Mouse (Mus musculus) midbrain, embryonic 14.5 days (tissue): Measurements from ENCODE around the gene 9430015G10Rik. TPM values are rescaled to one million over a fixed set of nuclear protein-coding genes. Genes with fewer than 3 reads are reported as not detected.
A peak's percentile ranks its signal among the peaks of the same experiment; 100 is the strongest.

ENCODE experiments used
- ATAC-seq: fragments of 200-750 bp; cut with Nextera tagmentation; 2 replicates; pipeline ENCODE4 v1.8.0; 2017; ENCODE audit warnings: moderate number of reproducible peaks, moderate library complexity; ENCODE audit not compliant: low FRiP score, low TSS enrichment
- DNase-seq: peaks from one replicate; pipeline ENCODE4 v3.0.0-alpha.2; 2015
- H3K27ac ChIP-seq: fragments of 300-500 bp; sonication (generic); replicated peaks from 2 replicates; pipeline ENCODE4 v1.5.1; 2014; ENCODE audit warnings: mild to moderate bottlenecking, low read depth, low read length, moderate library complexity
- H3K27me3 ChIP-seq: fragments of 300-500 bp; sonication (generic); 2 replicates; pipeline ENCODE4 v1.6.1; 2014; ENCODE audit warnings: low read length, control low read depth, mixed read lengths; ENCODE audit not compliant: control insufficient read depth, insufficient read depth
- H3K36me3 ChIP-seq: fragments of 300-500 bp; sonication (generic); 2 replicates; pipeline ENCODE4 v1.6.1; 2014; ENCODE audit warnings: low read length, control low read depth; ENCODE audit not compliant: control insufficient read depth, insufficient read depth
- H3K4me1 ChIP-seq: fragments of 300-500 bp; sonication (generic); 2 replicates; pipeline ENCODE4 v1.6.1; 2014; ENCODE audit warnings: mild to moderate bottlenecking, antibody characterized with exemption, low read length, control low read depth; ENCODE audit not compliant: control insufficient read depth, insufficient read depth
- H3K4me2 ChIP-seq: fragments of 300-500 bp; sonication (generic); 2 replicates; pipeline ENCODE4 v1.6.1; 2014; ENCODE audit warnings: mild to moderate bottlenecking, low read length, moderate library complexity
- H3K4me3 ChIP-seq: fragments of 300-500 bp; sonication (generic); replicated peaks from 2 replicates; pipeline ENCODE4 v1.5.1; 2014; ENCODE audit warnings: low read depth, low read length
- H3K9ac ChIP-seq: fragments of 300-500 bp; sonication (generic); replicated peaks from 2 replicates; pipeline ENCODE4 v1.6.1; 2014; ENCODE audit warnings: mild to moderate bottlenecking, low read length, moderate library complexity
- H3K9me3 ChIP-seq: fragments of 300-500 bp; sonication (generic); 2 replicates; pipeline ENCODE4 v1.6.1; 2016; ENCODE audit warnings: low read length, control low read depth, mixed read lengths; ENCODE audit not compliant: control insufficient read depth
- WGBS: fragments of 180-500 bp; shearing (Covaris S2); extraction: QIAGEN DNeasy Blood & Tissue Kit; methylation state at CpG from one replicate; pipeline ENCODE4 v1.1.7; 2014; 5-methylcytosine and 5-hydroxymethylcytosine counted together
- polyA plus RNA-seq: library from polyadenylated mRNA; unstranded; fragments of >200 nt; fragmentation: Nextera tagmentation; extraction: Ambion mirVana; gene quantifications from 2 replicates; pipeline ENCODE4 v1.2.1, GENCODE M21; 2014

9430015G10Rik gene
- 26.1 and 32.8 TPM in 2 replicates for polyA plus RNA-seq

DNA sequence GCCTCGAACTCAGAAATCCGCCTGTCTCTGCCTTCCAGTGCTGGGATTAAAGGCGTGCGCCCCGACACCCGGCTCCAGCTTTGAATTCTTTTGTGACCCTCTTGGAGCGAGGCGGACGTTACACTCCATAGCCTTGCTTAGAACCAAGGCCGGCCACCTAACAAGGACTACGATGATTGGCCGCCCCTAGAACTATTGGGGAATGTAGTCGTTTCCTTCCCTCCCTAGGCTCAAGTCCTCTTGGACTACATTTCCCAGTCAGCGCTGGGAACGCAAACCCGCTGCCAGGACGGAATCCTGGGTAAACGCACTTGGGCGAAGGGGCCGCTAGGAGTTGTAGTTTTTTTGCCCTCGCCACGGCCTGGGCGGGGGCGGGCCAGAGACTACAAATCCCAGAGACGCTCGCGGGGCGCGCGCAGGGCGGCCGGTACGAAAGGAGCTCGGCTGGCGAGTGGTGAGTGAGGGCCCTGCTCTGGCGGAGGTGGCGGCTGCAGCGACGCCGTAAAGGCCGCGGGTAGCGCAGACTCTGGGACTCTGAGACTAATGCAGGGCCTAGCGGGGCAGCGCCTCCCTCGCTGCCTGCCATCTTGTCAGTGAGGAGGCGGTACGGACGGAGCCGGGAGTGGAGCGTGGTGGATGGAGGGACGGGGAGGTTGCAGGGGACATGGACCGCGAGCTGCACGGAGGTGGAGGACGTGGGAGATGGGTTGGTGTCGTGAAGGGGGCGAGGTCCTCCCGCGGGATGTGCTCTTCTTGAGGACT, at the start of gene 9430015G10Rik:
Gene 9430015G10Rik (plus strand): TSS at position 413 of the 762 bp plus-strand sequence.
- Histone ChIP-seq H3K9ac (peak within 1 kb of the TSS; percentile 78), H3K27ac (peak within 1 kb of the TSS; percentile 88), H3K4me1 (0 out of 2 replicates have a peak, but pooled peaks cover 4% of the 10 kb centered on the region), H3K4me3 (peak within 1 kb of the TSS; percentile 74), H3K4me2 (peak within 1 kb of the TSS; percentile 68), H3K36me3 (no peaks in the 10 kb centered on the region), H3K9me3 (no peaks in the 10 kb centered on the region), H3K27me3 (no peaks in the 10 kb centered on the region)
- WGBS, result under 1% methylated on average over 60 of the region's 60 CpGs
- DNase-seq (peak; percentile 99), ATAC-seq (peak; percentile 98)

DNA sequence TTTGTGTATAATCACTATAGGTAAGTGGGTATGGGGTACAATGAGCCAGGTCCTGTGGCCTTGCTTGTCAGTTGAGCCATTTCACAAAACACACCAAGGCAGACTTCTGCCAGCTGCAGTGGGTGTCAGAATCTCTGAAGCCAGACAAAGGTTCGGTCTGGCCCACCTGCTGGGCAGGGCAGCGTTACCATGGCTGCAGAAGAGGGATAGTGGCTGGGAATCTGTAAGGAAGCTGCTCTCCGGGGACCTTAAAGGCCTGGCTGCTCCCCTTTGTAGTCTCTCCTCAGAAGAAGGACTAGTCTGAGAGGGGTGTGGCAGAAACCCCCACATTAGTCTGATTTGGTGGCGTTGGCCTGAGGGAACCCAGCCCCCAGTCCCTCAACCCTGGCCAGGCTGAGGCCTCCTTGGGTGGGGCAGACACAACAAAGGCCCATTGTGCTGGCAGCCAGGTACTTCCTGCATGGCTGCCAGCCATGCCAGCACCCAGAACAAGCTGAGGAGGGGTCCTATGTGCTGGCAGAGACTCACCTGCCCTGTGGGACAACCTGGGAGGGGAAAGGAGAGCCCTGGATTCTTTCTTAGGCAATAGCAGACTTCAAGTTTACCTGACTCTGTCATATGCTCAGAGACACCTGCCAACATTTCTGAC, 45.8 kb upstream of the 9430015G10Rik start:
- H3K27me3 ChIP-seq, result no peaks in the 10 kb centered on the region
- H3K27ac ChIP-seq, result peak overlapping the region; percentile 32; the same call in 1 of the 2 replicates
- H3K4me3 ChIP-seq, result no peak overlapping the region
- peaks cover 6% of the 10 kb centered on the region; the same call in 1 of the 2 replicates for H3K4me1 ChIP-seq
- H3K36me3 ChIP-seq, result no peaks in the 10 kb centered on the region
- ATAC-seq, result no peak
- 2% methylated on average over 4 of the region's 4 CpGs for WGBS
- DNase-seq, result peak; percentile 37
- H3K4me2 ChIP-seq, result no peak overlapping the region
- H3K9ac ChIP-seq, result no peak overlapping the region
- no peaks in the 10 kb centered on the region for H3K9me3 ChIP-seq

DNA sequence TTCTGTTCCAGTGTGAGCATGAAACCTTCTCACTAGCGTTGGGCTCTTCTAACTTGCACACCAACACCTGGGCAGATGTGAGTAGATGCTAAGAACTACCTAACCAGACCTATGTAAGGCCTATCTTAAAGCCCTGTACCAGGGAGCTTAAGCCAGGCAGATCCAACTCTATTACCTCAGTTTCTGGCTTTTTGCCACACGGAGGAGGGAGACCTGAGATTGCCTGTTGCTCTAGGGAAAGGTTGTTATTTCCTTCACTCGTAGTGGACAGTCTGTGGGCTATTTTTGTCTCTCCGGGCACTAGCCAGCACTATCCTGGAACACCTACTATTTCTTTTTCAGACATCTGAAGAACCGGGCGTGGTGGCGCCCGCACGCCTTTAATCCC, 45.3 kb upstream of the 9430015G10Rik start:
- WGBS, result 89% methylated on average over 9 of the region's 9 CpGs
- ATAC-seq, result no peak
- peaks cover 6% of the 10 kb centered on the region; the same call in 1 of the 2 replicates for H3K4me1 ChIP-seq

DNA sequence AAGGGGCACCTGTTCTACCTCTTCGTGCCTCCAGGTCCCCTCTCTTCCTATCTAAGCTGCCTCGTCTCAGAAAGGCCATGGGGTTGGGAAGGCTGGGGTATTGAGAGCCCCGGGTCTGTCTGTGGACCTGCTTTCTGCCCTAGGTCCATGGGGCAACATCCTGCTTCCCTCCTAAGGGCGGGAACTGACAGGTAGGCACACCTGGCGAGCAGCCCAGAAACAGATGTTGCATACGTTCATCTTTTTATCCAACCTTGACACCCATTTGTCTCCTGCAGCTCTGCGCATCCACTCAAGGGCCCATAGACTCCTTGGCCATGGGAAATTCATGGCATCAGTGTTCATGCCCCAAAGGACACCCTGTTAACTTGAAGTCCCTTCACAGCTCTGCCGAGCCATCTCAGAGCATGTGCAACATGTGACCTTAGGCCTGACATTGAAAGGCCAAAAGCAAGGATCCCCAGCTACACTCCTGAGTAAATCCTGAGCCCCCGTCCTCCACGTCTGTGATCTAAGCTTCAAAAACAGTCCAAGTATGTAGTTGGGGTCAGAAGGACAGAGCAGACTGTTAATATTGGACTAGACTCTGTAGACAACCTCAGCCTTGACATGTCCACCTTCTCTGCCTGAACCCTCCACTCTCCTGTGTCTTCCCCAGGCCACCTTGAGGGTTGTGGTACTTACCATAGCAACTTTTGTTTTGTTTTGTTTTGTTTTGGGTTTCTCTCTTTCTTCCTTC, 44.5 kb upstream of the 9430015G10Rik start:
- DNase-seq, result no peak
- no peak overlapping the region for H3K9ac ChIP-seq
- H3K9me3 ChIP-seq, result no peaks in the 10 kb centered on the region
- WGBS, result 91% methylated on average over 10 of the region's 10 CpGs
- no peaks in the 10 kb centered on the region for H3K27me3 ChIP-seq
- no peak overlapping the region for H3K4me2 ChIP-seq
- no peak overlapping the region for H3K27ac ChIP-seq
- peaks cover 10% of the 10 kb centered on the region for H3K4me1 ChIP-seq
- no peak overlapping the region for H3K4me3 ChIP-seq
- no peaks in the 10 kb centered on the region for H3K36me3 ChIP-seq
- no peak for ATAC-seq

More for the DNA sequence above, 45.3 kb upstream of the 9430015G10Rik start:
- Histone ChIP-seq H3K27ac (no peak overlapping the region), H3K4me2 (no peak overlapping the region), H3K27me3 (no peaks in the 10 kb centered on the region), H3K9me3 (no peaks in the 10 kb centered on the region), H3K4me3 (no peak overlapping the region), H3K9ac (no peak overlapping the region), H3K36me3 (no peaks in the 10 kb centered on the region)
- no peak for DNase-seq

DNA sequence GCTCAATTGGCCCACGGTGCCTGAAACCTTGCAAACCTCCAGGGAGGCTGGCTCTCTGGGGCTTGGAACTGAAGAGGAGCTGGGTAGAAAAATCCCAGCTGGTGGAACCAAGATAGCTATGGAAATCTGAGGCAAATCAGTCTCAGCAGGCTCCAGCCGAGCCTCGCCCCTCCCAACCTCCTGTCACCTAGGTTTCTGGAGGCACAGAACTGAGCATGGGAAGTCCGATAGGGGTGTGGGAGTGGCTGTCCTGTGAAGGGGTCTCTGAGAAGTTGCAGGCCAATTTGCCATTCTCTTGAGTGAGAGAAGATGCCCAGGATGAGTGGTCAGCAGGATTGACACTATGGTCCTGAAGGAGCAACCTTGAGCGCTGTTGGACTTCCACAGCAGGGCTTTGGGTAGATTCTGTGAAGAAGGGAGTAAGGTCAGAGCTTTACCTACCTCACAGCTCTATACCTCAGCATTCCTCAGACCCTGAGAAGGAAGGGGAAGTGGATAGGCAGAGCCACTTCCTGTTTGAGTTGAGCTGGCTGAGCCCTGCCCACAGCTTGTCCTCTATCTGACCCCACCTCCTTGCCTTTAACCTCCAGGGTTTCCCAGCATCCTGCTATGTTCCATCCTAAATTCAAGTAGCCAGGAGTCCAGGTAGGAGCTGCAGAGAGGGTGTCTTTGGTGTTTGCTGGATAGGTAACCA, 42.4 kb upstream of the 9430015G10Rik start:
- no peaks in the 10 kb centered on the region for H3K27me3 ChIP-seq
- H3K36me3 ChIP-seq, result no peaks in the 10 kb centered on the region
- no peak overlapping the region for H3K9ac ChIP-seq
- H3K4me1 ChIP-seq, result peaks cover 16% of the 10 kb centered on the region
- no peak overlapping the region for H3K4me2 ChIP-seq
- H3K4me3 ChIP-seq, result no peak overlapping the region
- ATAC-seq (no peak), DNase-seq (no peak)
- no peak overlapping the region for H3K27ac ChIP-seq
- WGBS, result 76% methylated on average over 5 of the region's 5 CpGs
- H3K9me3 ChIP-seq, result no peaks in the 10 kb centered on the region

DNA sequence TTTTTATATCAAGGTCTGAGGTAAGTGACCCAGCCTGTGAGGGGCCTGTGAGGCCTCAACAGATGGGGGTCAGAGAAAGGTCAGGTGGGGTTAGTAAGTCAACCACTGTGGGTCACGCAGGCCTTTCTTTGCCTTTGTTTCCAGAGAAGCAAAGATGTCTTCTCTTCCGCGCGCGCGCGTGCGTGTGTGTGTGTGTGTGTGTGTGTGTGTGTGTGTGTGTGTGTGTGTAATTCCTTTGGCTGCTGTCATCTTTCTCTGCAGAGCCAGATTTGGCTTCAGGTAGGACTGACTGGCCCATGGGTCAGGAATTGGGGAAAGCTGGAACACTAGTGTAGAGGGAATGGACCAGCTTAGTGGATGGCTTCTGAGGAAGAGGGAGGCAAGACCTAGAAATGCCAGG, 40.1 kb upstream of the 9430015G10Rik start:
- ATAC-seq (no peak), DNase-seq (no peak)
- H3K27ac ChIP-seq, result no peak overlapping the region
- no peak overlapping the region for H3K4me2 ChIP-seq
- no peak overlapping the region for H3K4me3 ChIP-seq
- peaks cover 10% of the 10 kb centered on the region for H3K4me1 ChIP-seq
- WGBS, result 79% methylated on average over 8 of the region's 8 CpGs
- H3K27me3 ChIP-seq, result no peaks in the 10 kb centered on the region
- no peaks in the 10 kb centered on the region for H3K36me3 ChIP-seq
- no peaks in the 10 kb centered on the region for H3K9me3 ChIP-seq
- H3K9ac ChIP-seq, result no peak overlapping the region

DNA sequence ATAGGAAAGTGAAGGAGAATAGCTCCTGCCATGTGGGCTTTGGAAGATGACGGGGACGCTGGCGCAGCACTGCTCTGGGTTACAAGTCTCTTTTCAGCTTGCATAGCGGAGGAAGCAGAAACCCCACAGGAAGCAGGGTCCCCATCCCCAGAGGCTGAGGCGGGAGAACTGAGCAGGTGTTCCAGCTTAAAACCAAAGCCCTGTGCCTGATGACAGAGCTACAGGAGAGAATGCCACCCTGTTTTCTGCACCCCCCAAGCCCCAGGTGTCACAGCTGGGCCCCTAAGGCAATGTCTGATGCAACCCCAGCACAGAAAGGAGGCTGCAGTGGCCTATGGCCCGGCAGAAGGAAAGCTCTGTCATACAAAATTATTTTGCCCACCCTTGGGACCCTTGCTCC, 39.5 kb upstream of the 9430015G10Rik start:
- Histone ChIP-seq H3K27ac (no peak overlapping the region), H3K9me3 (no peaks in the 10 kb centered on the region), H3K36me3 (no peaks in the 10 kb centered on the region), H3K9ac (no peak overlapping the region; the same call in 1 of the 2 replicates), H3K4me1 (peaks cover 10% of the 10 kb centered on the region), H3K4me3 (no peak overlapping the region), H3K27me3 (no peaks in the 10 kb centered on the region), H3K4me2 (no peak overlapping the region)
- no peak for DNase-seq
- 29% methylated on average over 6 of the region's 6 CpGs for WGBS
- ATAC-seq, result no peak

DNA sequence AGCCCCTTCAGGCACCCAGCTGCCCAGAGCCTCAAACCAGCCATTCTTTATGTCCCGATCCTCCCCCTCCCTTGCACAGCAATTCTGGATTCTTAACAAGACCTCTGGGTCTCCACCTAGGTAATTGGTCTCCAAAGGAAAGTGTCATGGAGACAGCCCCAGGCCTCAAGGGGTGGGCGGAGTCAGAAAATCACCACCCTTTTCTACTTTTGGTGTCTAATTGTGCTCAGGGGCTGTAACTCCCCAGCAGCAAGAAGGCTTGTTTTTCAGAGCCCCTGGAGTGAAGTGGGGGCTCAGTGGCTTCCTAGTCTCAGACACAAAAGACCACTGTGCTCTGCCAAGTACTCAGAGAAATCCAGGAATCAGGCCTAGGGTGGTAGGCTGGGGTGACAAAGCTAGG, 39.1 kb upstream of the 9430015G10Rik start:
- no peak overlapping the region for H3K4me3 ChIP-seq
- no peak overlapping the region; the same call in 1 of the 2 replicates for H3K9ac ChIP-seq
- H3K27me3 ChIP-seq, result no peaks in the 10 kb centered on the region
- DNase-seq (peak; percentile 19), ATAC-seq (no peak)
- no peak overlapping the region for H3K27ac ChIP-seq
- H3K9me3 ChIP-seq, result no peaks in the 10 kb centered on the region
- H3K36me3 ChIP-seq, result no peaks in the 10 kb centered on the region
- H3K4me2 ChIP-seq, result no peak overlapping the region
- 58% methylated on average over 2 of the region's 2 CpGs for WGBS
- peaks cover 10% of the 10 kb centered on the region for H3K4me1 ChIP-seq
